Mouse (Mus musculus) neural tube, embryonic 14.5 days (tissue): ENCODE data around the gene Rfx8. TPM values are rescaled to one million over a fixed set of nuclear protein-coding genes. Genes with fewer than 3 reads are reported as not detected.

Experiments
- ATAC-seq: fragments of 200-750 bp; cut with Nextera tagmentation; 2 replicates; pipeline ENCODE4 v1.8.0; 2017; ENCODE audit warnings: low read depth, mild to moderate bottlenecking, moderate TSS enrichment, moderate library complexity
- H3K27ac ChIP-seq: fragments of 300-500 bp; sonication (generic); 2 replicates; pipeline ENCODE4 v1.5.1; 2014; ENCODE audit warnings: low read depth, mild to moderate bottlenecking, control low read depth, low read length, moderate library complexity, mixed read lengths
- H3K27me3 ChIP-seq: fragments of 300-500 bp; sonication (generic); 2 replicates; pipeline ENCODE4 v1.6.1; 2014; ENCODE audit warnings: low read length; ENCODE audit not compliant: control insufficient read depth, insufficient read depth
- H3K36me3 ChIP-seq: fragments of 300-500 bp; sonication (generic); 2 replicates; pipeline ENCODE4 v1.6.1; 2014; ENCODE audit warnings: low read length, mixed read lengths; ENCODE audit not compliant: control insufficient read depth, insufficient read depth
- H3K4me1 ChIP-seq: fragments of 300-500 bp; sonication (generic); 2 replicates; pipeline ENCODE4 v1.6.1; 2014; ENCODE audit warnings: low read length; ENCODE audit not compliant: control insufficient read depth, insufficient read depth
- H3K4me2 ChIP-seq: fragments of 300-500 bp; sonication (generic); 2 replicates; pipeline ENCODE4 v1.6.1; 2014; ENCODE audit warnings: mild to moderate bottlenecking, low read depth, low read length, control low read depth
- H3K4me3 ChIP-seq: fragments of 300-500 bp; sonication (generic); 2 replicates; pipeline ENCODE4 v1.5.1; 2014; ENCODE audit warnings: low read depth, low read length, control low read depth, mixed read lengths
- H3K9ac ChIP-seq: fragments of 300-500 bp; sonication (generic); replicated peaks from 2 replicates; pipeline ENCODE4 v1.6.1; 2014; ENCODE audit warnings: low read depth, mild to moderate bottlenecking, control low read depth, low read length, mixed read lengths
- H3K9me3 ChIP-seq: fragments of 300-500 bp; sonication (generic); 2 replicates; pipeline ENCODE4 v1.6.1; 2016; ENCODE audit warnings: low read length; ENCODE audit not compliant: control insufficient read depth
- WGBS: fragments of 180-500 bp; shearing (Covaris S2); extraction: QIAGEN DNeasy Blood & Tissue Kit; methylation state at CpG from one replicate; pipeline ENCODE4 v1.1.7; 2014; 5-methylcytosine and 5-hydroxymethylcytosine counted together
- polyA plus RNA-seq: library from polyadenylated mRNA; unstranded; fragments of >200 nt; fragmentation: Nextera tagmentation; extraction: Ambion mirVana; gene quantifications from 2 replicates; pipeline ENCODE4 v1.2.1, GENCODE M21; 2014

Gene Rfx8
- polyA plus RNA-seq, 1 experiment from 2014 or later: 0.16 TPM

DNA sequence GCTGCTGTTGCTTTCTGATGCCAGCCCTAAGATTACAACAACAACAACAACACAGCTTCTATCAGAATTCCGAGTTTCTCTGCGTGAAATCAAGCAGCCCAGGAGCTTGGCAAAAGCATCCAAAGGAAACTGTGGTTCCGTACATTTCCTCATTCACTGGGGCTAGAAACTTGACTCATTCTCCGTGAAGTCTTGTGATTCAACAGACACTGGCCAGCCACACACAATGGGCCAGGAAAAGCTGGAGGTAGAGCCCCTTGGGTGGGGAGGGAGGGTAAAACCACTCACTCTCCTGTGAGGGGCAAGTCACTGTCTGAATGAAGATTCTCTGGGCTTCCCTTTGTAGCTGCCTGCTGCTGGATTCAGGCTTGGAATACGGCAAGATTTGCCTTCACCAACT is 84.6 kb downstream of the Rfx8 start:
- no peak overlapping the region for H3K4me3 ChIP-seq
- no peaks in the 10 kb centered on the region for H3K4me1 ChIP-seq
- H3K36me3 ChIP-seq: no peaks in the 10 kb centered on the region
- H3K9ac ChIP-seq: no peak overlapping the region
- 35% methylated on average over 5 of the region's 5 CpGs for WGBS
- no peak for ATAC-seq
- H3K27me3 ChIP-seq: no peaks in the 10 kb centered on the region
- H3K9me3 ChIP-seq: no peaks in the 10 kb centered on the region
- no peak overlapping the region for H3K4me2 ChIP-seq
- no peak overlapping the region for H3K27ac ChIP-seq

DNA sequence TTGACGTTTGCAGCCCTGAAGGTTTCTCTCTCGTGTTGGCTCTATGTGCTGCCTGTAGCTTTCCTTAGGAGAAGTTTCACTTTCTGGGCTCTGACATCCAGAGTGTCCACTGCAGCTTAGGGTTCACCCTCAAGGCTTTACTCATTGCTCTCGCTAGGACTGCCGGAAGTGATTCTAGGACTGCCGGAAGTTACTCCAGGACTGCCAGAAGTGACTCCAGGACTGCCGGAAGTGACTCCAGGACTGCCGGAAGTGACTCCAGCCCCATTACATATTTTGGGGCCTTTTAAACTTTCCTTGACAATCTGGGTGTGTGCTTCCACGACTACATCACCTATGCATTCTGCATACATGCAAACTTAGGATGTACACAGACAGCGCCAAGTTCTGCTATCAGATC is 92.2 kb downstream of the Rfx8 start:
- no peak for ATAC-seq
- H3K27ac ChIP-seq: no peak overlapping the region
- H3K9ac ChIP-seq: no peak overlapping the region
- 88% methylated on average over 9 of the region's 9 CpGs for WGBS
- no peaks in the 10 kb centered on the region for H3K27me3 ChIP-seq
- H3K4me1 ChIP-seq: no peaks in the 10 kb centered on the region
- H3K4me2 ChIP-seq: no peak overlapping the region
- H3K4me3 ChIP-seq: no peak overlapping the region
- H3K36me3 ChIP-seq: no peaks in the 10 kb centered on the region
- H3K9me3 ChIP-seq: no peaks in the 10 kb centered on the region

DNA sequence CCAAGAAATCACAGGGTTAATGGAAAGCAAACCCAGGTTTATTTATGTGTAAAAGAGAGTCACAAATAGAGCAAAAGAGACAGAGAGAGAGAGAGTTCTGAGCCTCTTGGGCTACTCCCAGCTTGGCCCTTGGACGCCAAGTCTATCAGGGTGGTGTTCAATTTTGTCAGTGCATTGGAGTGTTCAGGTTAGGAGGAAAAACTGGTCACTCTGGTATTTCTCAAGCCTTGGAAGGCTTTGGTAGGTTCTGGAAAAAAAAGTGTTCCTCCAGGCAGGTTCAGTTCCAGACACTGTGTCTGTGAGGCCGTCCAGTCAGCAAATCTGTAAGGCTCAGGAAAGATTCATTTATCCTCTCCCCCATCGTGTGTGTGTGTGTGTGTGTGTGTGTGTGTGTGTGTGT is 95.3 kb downstream of the Rfx8 start:
- ATAC-seq: no peak
- Histone ChIP-seq H3K36me3 (no peaks in the 10 kb centered on the region), H3K9me3 (no peaks in the 10 kb centered on the region), H3K27ac (no peak overlapping the region), H3K27me3 (no peaks in the 10 kb centered on the region), H3K4me1 (no peaks in the 10 kb centered on the region), H3K4me2 (no peak overlapping the region), H3K4me3 (no peak overlapping the region), H3K9ac (no peak overlapping the region)
- 59% methylated on average over 3 of the region's 3 CpGs for WGBS

DNA sequence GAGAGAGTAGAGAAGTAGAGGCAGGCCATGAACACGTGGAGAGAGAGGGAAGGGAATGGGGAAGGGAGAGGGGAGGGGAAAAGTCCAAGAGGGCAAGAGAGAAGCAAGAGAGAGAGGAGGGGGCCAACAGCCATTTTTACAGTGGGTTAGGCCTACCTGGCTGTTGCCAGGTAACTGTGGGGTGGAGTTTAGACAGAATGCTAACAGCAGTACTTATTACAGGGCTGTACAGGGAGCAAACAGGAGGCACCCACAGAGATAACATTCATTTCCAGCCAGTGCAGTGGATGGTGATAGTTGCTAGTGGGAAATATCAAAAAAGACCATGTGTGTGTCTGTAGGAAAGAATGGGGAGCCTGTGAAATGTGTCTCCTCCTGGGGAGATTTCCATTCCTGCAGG is 97.1 kb downstream of the Rfx8 start:
- Histone ChIP-seq H3K27ac (no peak overlapping the region), H3K4me1 (no peaks in the 10 kb centered on the region; the same call in 1 of the 2 replicates), H3K36me3 (no peaks in the 10 kb centered on the region), H3K4me2 (no peak overlapping the region), H3K9ac (no peak overlapping the region), H3K9me3 (no peaks in the 10 kb centered on the region), H3K27me3 (no peaks in the 10 kb centered on the region), H3K4me3 (no peak overlapping the region)
- ATAC-seq: no peak
- 63% methylated on average over 1 of the region's 1 CpGs for WGBS

DNA sequence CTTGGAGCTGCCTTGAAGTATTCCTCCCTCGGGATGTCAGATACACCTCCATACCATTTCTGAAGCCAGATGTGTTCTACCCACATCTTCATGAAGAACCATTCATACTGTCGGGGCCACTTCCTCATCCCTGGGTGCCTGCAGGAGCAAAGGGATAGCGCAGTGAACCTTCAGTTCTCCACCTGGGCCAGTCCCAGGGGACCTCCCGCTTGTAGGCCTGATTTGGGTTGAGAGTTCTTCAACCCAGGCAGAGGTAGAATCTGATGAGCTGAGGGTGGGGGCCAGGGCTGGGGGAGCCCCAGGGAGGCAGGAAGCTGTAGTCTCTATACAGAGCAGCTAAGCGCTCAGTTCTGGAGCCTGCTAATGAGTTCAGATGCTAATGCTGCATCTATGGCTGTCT is 97.7 kb downstream of the Rfx8 start:
- Histone ChIP-seq H3K4me1 (peaks cover 5% of the 10 kb centered on the region; the same call in 1 of the 2 replicates), H3K27me3 (no peaks in the 10 kb centered on the region), H3K36me3 (no peaks in the 10 kb centered on the region), H3K27ac (no peak overlapping the region), H3K4me2 (no peak overlapping the region), H3K9ac (no peak overlapping the region), H3K4me3 (no peak overlapping the region), H3K9me3 (no peaks in the 10 kb centered on the region)
- 91% methylated on average over 5 of the region's 5 CpGs for WGBS
- ATAC-seq: no peak

- Histone ChIP-seq H3K27me3 (no peaks in the 10 kb centered on the region), H3K9me3 (no peaks in the 10 kb centered on the region), H3K36me3 (no peaks in the 10 kb centered on the region), H3K4me2 (no peak overlapping the region), H3K4me1 (peaks cover 6% of the 10 kb centered on the region; the same call in 1 of the 2 replicates), H3K9ac (no peak overlapping the region), H3K4me3 (no peak overlapping the region), H3K27ac (no peak overlapping the region)
- WGBS: 12% methylated on average over 8 of the region's 8 CpGs
- peak; percentile 76 for ATAC-seq
Observed at GRCm38 (mm10) chr1:39618524-39618923, 102.3 kb downstream of the Rfx8 start.

DNA sequence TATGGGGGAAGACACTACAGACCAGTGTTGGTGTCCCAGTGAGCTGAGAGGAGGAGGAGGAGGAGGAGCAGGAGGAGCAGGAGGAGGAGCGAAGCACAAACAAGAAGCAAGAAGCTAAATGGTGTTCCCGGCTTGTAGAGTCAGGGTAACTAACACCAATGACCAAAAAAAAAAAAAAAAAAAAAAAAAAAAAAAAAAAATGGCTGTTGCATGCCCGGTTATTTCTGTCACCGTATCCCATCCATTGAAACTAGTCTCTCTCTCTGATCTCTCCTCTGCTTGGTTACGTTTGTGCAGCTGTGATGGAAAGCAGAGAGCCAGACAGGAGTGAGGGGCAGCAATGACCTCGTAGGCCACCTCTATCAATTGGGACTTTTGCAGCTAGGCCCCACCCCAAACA is 105.3 kb downstream of the Rfx8 start:
- no peak for ATAC-seq
- Histone ChIP-seq H3K4me2 (no peak overlapping the region), H3K27ac (no peak overlapping the region), H3K9me3 (no peaks in the 10 kb centered on the region), H3K9ac (no peak overlapping the region), H3K36me3 (no peaks in the 10 kb centered on the region), H3K27me3 (no peaks in the 10 kb centered on the region), H3K4me1 (peaks cover 6% of the 10 kb centered on the region; the same call in 1 of the 2 replicates), H3K4me3 (no peak overlapping the region)
- 74% methylated on average over 6 of the region's 6 CpGs for WGBS

Other genes starting within 250 kb of the Rfx8 start
- gene Tbc1d8, start 242.2 kb downstream of the Rfx8 start, polyA plus RNA-seq: 10.3 and 12.6 TPM in 2 replicates
- gene Cnot11, start 186.0 kb downstream of the Rfx8 start, polyA plus RNA-seq: 17.1 and 19.9 TPM in 2 replicates
- gene Rnf149, start 143.6 kb downstream of the Rfx8 start, polyA plus RNA-seq: 30.3 and 33.9 TPM in 2 replicates
- gene Creg2, start 69.5 kb downstream of the Rfx8 start, polyA plus RNA-seq: 8.2 and 10.6 TPM in 2 replicates
- not detected in 2 replicates for gene Gm3646, start 84.3 kb upstream of the Rfx8 start, polyA plus RNA-seq
- gene Map4k4, start 179.9 kb upstream of the Rfx8 start, polyA plus RNA-seq: 47.9 and 56.6 TPM in 2 replicates